Mouse (Mus musculus): ENCODE measurements around the gene Igf1r.

- TF ChIP-seq EP300 (IDR thresholded peaks at IDR 0.05; ENCODE audit: insufficient read depth, low read depth, low read length) (no peak), POLR2A (IDR thresholded peaks at IDR 0.05; ENCODE audit: insufficient read depth, low read depth, low read length) (no peak), CTCF (IDR thresholded peaks at IDR 0.05) (no peak)
Measured at GRCm38 (mm10) chr7:68209039-68209438, 256.4 kb downstream of the Igf1r start.
